Mouse (Mus musculus): ENCODE data around the gene Slc30a7. TPM values are rescaled to one million over a fixed set of nuclear protein-coding genes. Genes with fewer than 3 reads are reported as not detected.

Gene Slc30a7
- 0.02 and 0.05 TPM in 2 replicates for polyA plus RNA-seq (2012)

GRCm38 (mm10) chr3:116006978-116007940 lies at the start of gene Slc30a7, which contains the start of gene Extl2:
Slc30a7 (minus strand) TSS chr3:116007406.
Extl2 (plus strand) TSS chr3:116007462.
- H3K27me3 ChIP-seq (ENCODE audit: control insufficient read depth) = no peaks in the 10 kb centered on the region; the same call in 1 of the 2 replicates
- H3K36me3 ChIP-seq (ENCODE audit: control insufficient read depth) = peaks cover 10% of the 10 kb centered on the region
- H3K4me1 ChIP-seq (ENCODE audit: control insufficient read depth) = peaks cover 25% of the 10 kb centered on the region
- H3K4me3 ChIP-seq (replicated peaks) = peak within 1 kb of the TSS; percentile 95
- TF ChIP-seq TAL1 (IDR thresholded peaks at IDR 0.05; ENCODE audit: low read length) (no peak), GATA1 (IDR thresholded peaks at IDR 0.05; ENCODE audit: low read length) (no peak)
- H3K9me3 ChIP-seq (ENCODE audit: control insufficient read depth, low read length) = no peaks in the 10 kb centered on the region

GRCm38 (mm10) chr3:116047034-116047433 lies 39.8 kb upstream of the Slc30a7 start:
- Histone ChIP-seq H3K4me3 (replicated peaks) (no peak overlapping the region), H3K36me3 (ENCODE audit: control insufficient read depth) (no peaks in the 10 kb centered on the region), H3K4me1 (ENCODE audit: control insufficient read depth) (no peaks in the 10 kb centered on the region), H3K9me3 (ENCODE audit: control insufficient read depth, low read length) (no peaks in the 10 kb centered on the region), H3K27me3 (ENCODE audit: control insufficient read depth) (no peaks in the 10 kb centered on the region)
- no peak for TF ChIP-seq TAL1 (IDR thresholded peaks at IDR 0.05; ENCODE audit: low read length)
- no peak for TF ChIP-seq GATA1 (IDR thresholded peaks at IDR 0.05; ENCODE audit: low read length)

- Histone ChIP-seq H3K36me3 (ENCODE audit: control insufficient read depth) (no peaks in the 10 kb centered on the region), H3K27me3 (ENCODE audit: control insufficient read depth) (no peaks in the 10 kb centered on the region), H3K4me1 (ENCODE audit: control insufficient read depth) (no peaks in the 10 kb centered on the region), H3K4me3 (replicated peaks) (no peak overlapping the region), H3K9me3 (ENCODE audit: control insufficient read depth, low read length) (no peaks in the 10 kb centered on the region)
- no peak for TF ChIP-seq GATA1 (IDR thresholded peaks at IDR 0.05; ENCODE audit: low read length)
- TF ChIP-seq TAL1 (IDR thresholded peaks at IDR 0.05; ENCODE audit: low read length) = no peak
Measured at GRCm38 (mm10) chr3:116046000-116046399, 38.8 kb upstream of the Slc30a7 start.

GRCm38 (mm10) chr3:116040776-116041175 lies 33.6 kb upstream of the Slc30a7 start:
- TF ChIP-seq TAL1 (IDR thresholded peaks at IDR 0.05; ENCODE audit: low read length) (no peak), GATA1 (IDR thresholded peaks at IDR 0.05; ENCODE audit: low read length) (no peak)
- Histone ChIP-seq H3K4me3 (replicated peaks) (no peak overlapping the region), H3K9me3 (ENCODE audit: control insufficient read depth, low read length) (no peaks in the 10 kb centered on the region), H3K36me3 (ENCODE audit: control insufficient read depth) (no peaks in the 10 kb centered on the region), H3K27me3 (ENCODE audit: control insufficient read depth) (no peaks in the 10 kb centered on the region), H3K4me1 (ENCODE audit: control insufficient read depth) (no peaks in the 10 kb centered on the region)

- Histone ChIP-seq H3K27me3 (ENCODE audit: control insufficient read depth) (no peaks in the 10 kb centered on the region), H3K4me3 (replicated peaks) (no peak overlapping the region), H3K9me3 (ENCODE audit: control insufficient read depth, low read length) (no peaks in the 10 kb centered on the region), H3K4me1 (ENCODE audit: control insufficient read depth) (no peaks in the 10 kb centered on the region), H3K36me3 (ENCODE audit: control insufficient read depth) (no peaks in the 10 kb centered on the region)
- TF ChIP-seq TAL1 (IDR thresholded peaks at IDR 0.05; ENCODE audit: low read length) (no peak), GATA1 (IDR thresholded peaks at IDR 0.05; ENCODE audit: low read length) (no peak)
Measured at GRCm38 (mm10) chr3:116033871-116034222, 26.6 kb upstream of the Slc30a7 start.

DNA sequence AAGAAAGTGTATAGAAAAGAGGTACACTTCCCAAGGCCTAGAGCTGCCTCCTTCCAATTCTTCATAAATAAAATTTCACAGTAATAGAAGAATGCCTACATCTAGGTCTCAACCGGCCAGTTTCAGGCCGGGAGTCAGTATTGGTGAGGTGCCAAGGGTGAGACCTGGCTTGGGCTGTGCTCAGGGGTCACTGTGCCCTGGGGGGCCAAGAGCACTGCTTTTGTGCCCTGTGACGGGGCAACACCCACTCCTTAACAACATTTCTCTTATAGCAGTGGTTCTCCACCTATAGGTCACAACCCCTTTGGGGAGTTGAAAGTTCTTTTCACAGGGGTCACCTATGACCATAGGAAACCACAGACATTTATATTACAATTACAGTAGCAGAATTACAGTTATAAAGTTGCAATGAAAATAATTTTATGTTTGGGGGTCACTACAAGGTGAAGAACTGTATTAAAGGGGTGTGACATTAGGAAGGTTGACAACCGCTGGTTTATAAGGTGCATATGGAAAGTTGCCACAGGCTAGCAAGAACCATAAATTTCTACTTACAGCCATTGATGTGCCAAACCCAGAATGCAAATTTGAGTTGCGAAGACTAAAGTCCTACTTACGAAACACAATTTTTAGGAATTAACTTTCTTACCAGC lies 26.1 kb upstream of the Slc30a7 start:
- Histone ChIP-seq H3K36me3 (ENCODE audit: control insufficient read depth) (no peaks in the 10 kb centered on the region), H3K27me3 (ENCODE audit: control insufficient read depth) (no peaks in the 10 kb centered on the region), H3K9me3 (ENCODE audit: control insufficient read depth, low read length) (no peaks in the 10 kb centered on the region), H3K4me3 (replicated peaks) (no peak overlapping the region), H3K4me1 (ENCODE audit: control insufficient read depth) (no peaks in the 10 kb centered on the region)
- no peak for TF ChIP-seq TAL1 (IDR thresholded peaks at IDR 0.05; ENCODE audit: low read length)

GRCm38 (mm10) chr3:116030152-116030788 lies 23.1 kb upstream of the Slc30a7 start:
- Histone ChIP-seq H3K27me3 (ENCODE audit: control insufficient read depth) (no peaks in the 10 kb centered on the region), H3K4me3 (replicated peaks) (no peak overlapping the region), H3K9me3 (ENCODE audit: control insufficient read depth, low read length) (no peaks in the 10 kb centered on the region), H3K36me3 (ENCODE audit: control insufficient read depth) (no peaks in the 10 kb centered on the region), H3K4me1 (ENCODE audit: control insufficient read depth) (no peaks in the 10 kb centered on the region)
- TF ChIP-seq TAL1 (IDR thresholded peaks at IDR 0.05; ENCODE audit: low read length) (no peak), GATA1 (IDR thresholded peaks at IDR 0.05; ENCODE audit: low read length) (no peak)

DNA sequence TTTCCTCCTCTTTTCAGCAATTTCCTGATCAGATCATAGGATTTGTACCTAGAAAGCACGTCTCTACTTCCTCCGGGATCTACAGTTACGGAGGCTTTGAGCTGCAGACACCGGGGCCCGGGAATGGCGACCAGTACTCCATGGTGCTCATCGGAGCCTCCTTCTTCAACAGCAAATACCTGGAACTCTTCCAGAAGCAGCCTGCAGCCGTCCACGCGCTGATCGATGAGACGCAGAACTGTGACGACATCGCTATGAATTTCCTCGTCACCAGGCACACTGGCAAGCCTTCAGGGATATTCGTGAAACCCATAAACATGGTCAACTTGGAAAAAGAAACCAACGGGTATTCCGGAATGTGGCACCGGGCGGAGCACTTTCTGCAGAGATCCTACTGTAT lies 19.8 kb upstream of the Slc30a7 start:
- no peaks in the 10 kb centered on the region for H3K27me3 ChIP-seq (ENCODE audit: control insufficient read depth)
- H3K4me3 ChIP-seq (replicated peaks) = no peak overlapping the region
- H3K9me3 ChIP-seq (ENCODE audit: control insufficient read depth, low read length) = no peaks in the 10 kb centered on the region
- no peaks in the 10 kb centered on the region for H3K4me1 ChIP-seq (ENCODE audit: control insufficient read depth)
- no peaks in the 10 kb centered on the region for H3K36me3 ChIP-seq (ENCODE audit: control insufficient read depth)
- TF ChIP-seq GATA1 (IDR thresholded peaks at IDR 0.05; ENCODE audit: low read length) (no peak), TAL1 (IDR thresholded peaks at IDR 0.05; ENCODE audit: low read length) (no peak)

- Histone ChIP-seq H3K4me3 (replicated peaks) (no peak overlapping the region), H3K9me3 (ENCODE audit: control insufficient read depth, low read length) (no peaks in the 10 kb centered on the region)
- TF ChIP-seq TAL1 (IDR thresholded peaks at IDR 0.05; ENCODE audit: low read length) = no peak
- TF ChIP-seq GATA1 (IDR thresholded peaks at IDR 0.05; ENCODE audit: low read length) = no peak
Measured at GRCm38 (mm10) chr3:116025701-116026100, 18.5 kb upstream of the Slc30a7 start.

More at GRCm38 (mm10) chr3:116025701-116026100, 18.5 kb upstream of the Slc30a7 start:
- Histone ChIP-seq H3K4me1 (ENCODE audit: control insufficient read depth) (no peaks in the 10 kb centered on the region), H3K27me3 (ENCODE audit: control insufficient read depth) (no peaks in the 10 kb centered on the region), H3K36me3 (ENCODE audit: control insufficient read depth) (no peaks in the 10 kb centered on the region)

All from erythroblast, embryonic 14.5 days (primary cell).